Mouse (Mus musculus) stomach, postnatal 0 days (tissue): ENCODE measurements around the gene Clic6. TPM values are rescaled to one million over a fixed set of nuclear protein-coding genes. Genes with fewer than 3 reads are reported as not detected.
A peak's percentile ranks its signal among the peaks of the same experiment; 100 is the strongest.

Experiments used
- ATAC-seq: fragments of 200-750 bp; cut with Nextera tagmentation; 2 replicates; pipeline ENCODE4 v1.8.0; 2017; ENCODE audit not compliant: low FRiP score, low TSS enrichment
- DNase-seq: peaks from one replicate; pipeline ENCODE4 v3.0.0-alpha.2; 2016; ENCODE audit warnings: low spot score
- H3K27ac ChIP-seq: fragments of 300-500 bp; sonication (generic); replicated peaks from 2 replicates; pipeline ENCODE4 v1.5.1; 2014; ENCODE audit warnings: mild to moderate bottlenecking, control low read depth
- H3K27me3 ChIP-seq: fragments of 300-500 bp; sonication (generic); 2 replicates; pipeline ENCODE4 v1.6.1; 2014; ENCODE audit warnings: low read length; ENCODE audit not compliant: control insufficient read depth, insufficient read depth
- H3K36me3 ChIP-seq: fragments of 300-500 bp; sonication (generic); 2 replicates; pipeline ENCODE4 v1.6.1; 2014; ENCODE audit warnings: low read length, mixed read lengths; ENCODE audit not compliant: control insufficient read depth, insufficient read depth
- H3K4me1 ChIP-seq: fragments of 300-500 bp; sonication (generic); replicated peaks from 2 replicates; pipeline ENCODE4 v1.6.1; 2014; ENCODE audit warnings: antibody characterized with exemption; ENCODE audit not compliant: control insufficient read depth, insufficient read depth
- H3K4me2 ChIP-seq: fragments of 300-500 bp; sonication (generic); replicated peaks from 2 replicates; pipeline ENCODE4 v1.6.1; 2014; ENCODE audit warnings: low read depth, mild to moderate bottlenecking, control low read depth, moderate library complexity
- H3K4me3 ChIP-seq: fragments of 300-500 bp; sonication (generic); 2 replicates; pipeline ENCODE4 v1.5.1; 2014; ENCODE audit warnings: low read depth, low read length, control low read depth
- H3K9ac ChIP-seq: fragments of 300-500 bp; sonication (generic); 2 replicates; pipeline ENCODE4 v1.6.1; 2014; ENCODE audit warnings: mild to moderate bottlenecking, low read length, control low read depth, mixed read lengths
- H3K9me3 ChIP-seq: fragments of 300-500 bp; sonication (generic); 2 replicates; pipeline ENCODE4 v1.6.1; 2016; ENCODE audit warnings: low read length; ENCODE audit not compliant: control insufficient read depth
- CTCF ChIP-seq: IDR thresholded peaks from 2 replicates; pipeline ENCODE4 v1.5.1; 2016; ENCODE audit warnings: antibody characterized with exemption, low read depth, mild to moderate bottlenecking, moderate library complexity
- EP300 ChIP-seq: optimal IDR thresholded peaks from 2 replicates; pipeline ENCODE3; 2016; ENCODE audit warnings: antibody characterized with exemption
- WGBS: fragments of 180-500 bp; shearing (Covaris S2); extraction: QIAGEN DNeasy Blood & Tissue Kit; methylation state at CpG from one replicate; pipeline ENCODE4 v1.1.7; 2014; 5-methylcytosine and 5-hydroxymethylcytosine counted together
- polyA plus RNA-seq: library from polyadenylated mRNA; unstranded; fragments of >200 nt; fragmentation: Nextera tagmentation; extraction: Ambion mirVana; gene quantifications from 2 replicates; pipeline ENCODE4 v1.2.1, GENCODE M21; 2015

Clic6 gene
- polyA plus RNA-seq, 1 experiment from 2014 or later = 38.5 TPM

GRCm38 (mm10) chr16:92443644-92444113 is 41.9 kb upstream of the Clic6 start:
- ATAC-seq = peak; percentile 91
- Histone ChIP-seq H3K4me3 (no peak overlapping the region), H3K9ac (no peak overlapping the region), H3K27ac (peak overlapping the region; percentile 53), H3K9me3 (no peaks in the 10 kb centered on the region), H3K27me3 (no peaks in the 10 kb centered on the region), H3K4me2 (no peak overlapping the region), H3K4me1 (0 out of 2 replicates have a peak, but pooled peaks cover 2% of the 10 kb centered on the region), H3K36me3 (no peaks in the 10 kb centered on the region)
- 47% methylated on average over 13 of the region's 13 CpGs for whole genome bisulfite sequencing
- DNase-seq = peak; percentile 88
- TF ChIP-seq EP300 (no peak), CTCF (peak; percentile 49)

GRCm38 (mm10) chr16:92445377-92445776 is 40.2 kb upstream of the Clic6 start:
- Histone ChIP-seq H3K4me1 (0 out of 2 replicates have a peak, but pooled peaks cover 2% of the 10 kb centered on the region), H3K9me3 (no peaks in the 10 kb centered on the region), H3K36me3 (no peaks in the 10 kb centered on the region), H3K9ac (no peak overlapping the region), H3K27me3 (no peaks in the 10 kb centered on the region), H3K27ac (no peak overlapping the region), H3K4me3 (no peak overlapping the region), H3K4me2 (no peak overlapping the region)
- TF ChIP-seq EP300 = no peak
- peak; percentile 79 for TF ChIP-seq CTCF
- DNase-seq (no peak), ATAC-seq (no peak)
- WGBS = 65% methylated on average over 10 of the region's 10 CpGs

- no peaks in the 10 kb centered on the region for H3K27me3 ChIP-seq
- no peaks in the 10 kb centered on the region for H3K9me3 ChIP-seq
- H3K27ac ChIP-seq = no peak overlapping the region
- H3K36me3 ChIP-seq = no peaks in the 10 kb centered on the region
- no peaks in the 10 kb centered on the region for H3K4me1 ChIP-seq
- no peak overlapping the region for H3K4me2 ChIP-seq
- TF ChIP-seq EP300 (no peak), CTCF (no peak)
- ATAC-seq (no peak), DNase-seq (no peak)
- no peak overlapping the region for H3K4me3 ChIP-seq
- 92% methylated on average over 14 of the region's 14 CpGs for WGBS
- H3K9ac ChIP-seq = no peak overlapping the region
Measured at GRCm38 (mm10) chr16:92449080-92449479, 36.5 kb upstream of the Clic6 start.

GRCm38 (mm10) chr16:92450331-92450730 is 35.2 kb upstream of the Clic6 start:
- H3K4me1 ChIP-seq = no peaks in the 10 kb centered on the region
- ATAC-seq = no peak
- no peak overlapping the region for H3K9ac ChIP-seq
- H3K27ac ChIP-seq = no peak overlapping the region
- no peak for DNase-seq
- H3K4me2 ChIP-seq = no peak overlapping the region
- H3K4me3 ChIP-seq = no peak overlapping the region
- H3K27me3 ChIP-seq = no peaks in the 10 kb centered on the region
- H3K9me3 ChIP-seq = no peaks in the 10 kb centered on the region
- WGBS = 89% methylated on average over 8 of the region's 8 CpGs
- TF ChIP-seq EP300 (no peak), CTCF (no peak)
- H3K36me3 ChIP-seq = no peaks in the 10 kb centered on the region

DNA sequence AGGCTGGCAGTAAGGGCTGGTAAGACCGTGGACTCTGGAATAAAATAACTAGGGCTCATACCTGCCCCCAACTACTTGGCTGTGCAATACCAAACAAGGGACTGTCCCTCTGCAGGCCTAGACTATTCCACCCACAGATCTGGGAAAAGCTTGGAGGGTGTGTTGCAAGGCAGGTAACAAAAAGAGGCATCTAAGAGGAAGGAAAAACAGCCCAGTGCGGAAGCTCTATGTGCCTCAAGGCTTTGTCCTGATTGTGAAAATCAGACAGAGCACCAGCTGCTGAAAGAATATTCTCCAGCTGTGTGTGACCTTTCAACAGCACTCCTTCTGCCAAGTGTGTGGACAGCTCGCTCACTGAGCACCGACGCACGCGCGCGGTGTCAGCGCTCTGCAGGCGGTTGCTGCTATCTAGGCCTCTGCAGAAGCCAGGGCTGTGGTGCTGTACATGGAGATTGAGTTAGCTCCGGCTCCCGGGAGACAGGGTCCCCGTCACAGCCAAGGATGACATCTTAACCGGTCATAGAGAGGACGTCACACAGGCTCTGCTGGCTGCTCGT is 33.9 kb upstream of the Clic6 start:
- 83% methylated on average over 17 of the region's 17 CpGs for WGBS

DNA sequence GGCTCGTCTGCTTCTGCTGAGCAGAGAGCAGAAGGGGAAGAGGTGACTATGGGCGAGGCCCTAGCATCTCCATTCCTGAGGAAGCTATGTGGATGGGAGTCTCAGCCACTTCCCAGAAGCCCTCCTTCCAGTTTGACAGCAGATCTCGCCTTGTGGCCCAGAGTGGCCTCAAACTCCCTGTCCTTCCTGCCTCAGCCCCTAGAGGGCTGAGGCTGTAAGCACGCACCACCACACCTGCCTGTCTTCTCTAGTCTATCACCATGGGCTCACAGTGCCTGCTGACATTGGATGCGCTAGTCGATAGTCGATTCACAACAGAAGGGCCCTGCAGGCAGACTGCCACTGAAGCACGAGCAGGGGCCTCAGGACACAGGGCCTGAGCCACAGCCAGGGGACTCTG is 32.9 kb upstream of the Clic6 start:
- DNase-seq = no peak
- TF ChIP-seq EP300 (no peak), CTCF (peak; percentile 65)
- H3K9ac ChIP-seq = no peak overlapping the region
- H3K9me3 ChIP-seq = no peaks in the 10 kb centered on the region
- no peak for ATAC-seq
- WGBS = 79% methylated on average over 8 of the region's 8 CpGs
- no peaks in the 10 kb centered on the region for H3K4me1 ChIP-seq
- no peak overlapping the region for H3K27ac ChIP-seq
- H3K27me3 ChIP-seq = no peaks in the 10 kb centered on the region
- no peak overlapping the region for H3K4me2 ChIP-seq
- H3K4me3 ChIP-seq = no peak overlapping the region
- H3K36me3 ChIP-seq = no peaks in the 10 kb centered on the region

More for the DNA sequence above, 33.9 kb upstream of the Clic6 start:
- Histone ChIP-seq H3K4me1 (no peaks in the 10 kb centered on the region), H3K27ac (no peak overlapping the region; the same call in 1 of the 2 replicates), H3K9me3 (no peaks in the 10 kb centered on the region), H3K27me3 (no peaks in the 10 kb centered on the region), H3K4me3 (no peak overlapping the region), H3K4me2 (no peak overlapping the region), H3K9ac (no peak overlapping the region), H3K36me3 (no peaks in the 10 kb centered on the region)
- TF ChIP-seq EP300 (no peak), CTCF (no peak)
- ATAC-seq (no peak), DNase-seq (no peak)
